Mouse (Mus musculus) gastrocnemius, adult 2 months (tissue): ENCODE data around the gene Trak2. TPM values are rescaled to one million over a fixed set of nuclear protein-coding genes. Genes with fewer than 3 reads are reported as not detected.
"Not testable (repeated sequence)": the region's sequence is repeated elsewhere in the genome, so short reads cannot be mapped to it uniquely, and the experiment has no call there.

Experiments used
- DNase-seq: peaks from one replicate; pipeline ENCODE4 v3.0.0; 2022
- H3K27ac ChIP-seq: fragments of 200-600 bp; 2 replicates; pipeline ENCODE4 v1.8.1; 2022; ENCODE audit warnings: mild to moderate bottlenecking
- H3K4me3 ChIP-seq: fragments of 200-600 bp; 2 replicates; pipeline ENCODE4 v1.8.1; 2022; ENCODE audit warnings: mild to moderate bottlenecking, moderate library complexity
- CTCF ChIP-seq: fragments of 200-600 bp; IDR thresholded peaks from 2 replicates; pipeline ENCODE4 v1.8.1; 2022; ENCODE audit warnings: antibody characterized with exemption, mild to moderate bottlenecking, moderate library complexity
- intact Hi-C: fragments of 180-260 bp; cut with DNase I; formaldehyde crosslinking; loops from one replicate; pipeline ENCODE4 v1.15.1; 2025
- total RNA-seq, 2 experiments: library from RNA; stranded (reverse); gene quantifications; 2 replicates each; pipeline ENCODE4 v1.2.3; 2021

The Trak2 gene
- total RNA-seq, 2 experiments from 2014 or later, result 72.9 to 83.5 TPM

DNA sequence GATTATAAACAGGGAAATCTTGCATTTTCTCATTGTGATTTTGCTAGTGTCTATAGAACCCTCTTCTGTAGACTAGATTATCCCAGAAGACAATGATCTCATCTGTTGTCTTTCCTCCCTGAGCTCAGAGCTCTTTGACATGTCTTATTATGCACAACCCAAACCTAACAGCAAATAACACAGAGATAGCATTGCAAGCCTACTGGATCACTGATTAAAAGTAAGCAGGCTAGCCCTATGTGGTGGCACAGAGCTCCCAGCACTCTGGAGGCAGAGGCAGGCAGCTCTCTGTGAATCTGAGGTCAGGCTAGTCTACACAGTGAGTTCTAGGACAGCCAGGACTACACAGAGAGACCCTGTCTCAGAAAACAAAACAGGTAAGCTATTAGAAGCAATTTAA lies 10.4 kb downstream of the Trak2 start:
- DNase-seq, result no peak
- intact Hi-C loops, result no loop called here
- Histone ChIP-seq H3K27ac (peak overlapping the region; percentile 77; the same call in 1 of the 2 replicates), H3K4me3 (no peak overlapping the region)
- TF ChIP-seq CTCF, result no peak

GRCm38 (mm10) chr1:58962418-58962817 lies 10.8 kb downstream of the Trak2 start:
- no peak for DNase-seq
- peak overlapping the region; percentile 77; the same call in 1 of the 2 replicates for H3K27ac ChIP-seq
- TF ChIP-seq CTCF, result no peak
- intact Hi-C loops, result no loop called here
- no peak overlapping the region for H3K4me3 ChIP-seq

- H3K27ac ChIP-seq, result peak overlapping the region; percentile 77
- H3K4me3 ChIP-seq, result peak overlapping the region; percentile 4; the same call in 1 of the 2 replicates
Measured at GRCm38 (mm10) chr1:58961152-58961893, 11.9 kb downstream of the Trak2 start.

DNA sequence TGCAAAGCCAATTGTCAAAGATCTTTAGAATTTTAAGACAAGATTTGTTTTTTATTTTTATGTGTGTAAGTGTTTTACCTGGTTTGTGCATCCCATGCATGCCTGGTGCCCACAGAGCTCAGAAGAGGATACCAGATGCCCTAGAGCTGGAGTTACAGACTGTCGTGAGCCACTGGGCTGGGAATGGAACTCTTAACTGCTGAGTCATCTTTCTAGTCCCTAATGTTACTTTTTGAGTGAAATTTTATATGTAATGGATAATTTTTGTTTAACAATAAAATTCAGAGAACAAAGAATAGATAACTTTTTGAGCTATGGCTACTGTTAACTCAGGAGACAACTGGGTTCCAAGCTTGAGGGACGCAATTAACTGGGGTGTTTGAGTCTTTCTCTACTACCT lies 13.5 kb downstream of the Trak2 start:
- no peak for TF ChIP-seq CTCF
- intact Hi-C loops, result no loop called here
- no peak for DNase-seq
- H3K27ac ChIP-seq, result no peak overlapping the region
- no peak overlapping the region for H3K4me3 ChIP-seq

More at GRCm38 (mm10) chr1:58961152-58961893, 11.9 kb downstream of the Trak2 start:
- intact Hi-C loops, result no loop called here
- DNase-seq, result no peak
- TF ChIP-seq CTCF, result no peak

DNA sequence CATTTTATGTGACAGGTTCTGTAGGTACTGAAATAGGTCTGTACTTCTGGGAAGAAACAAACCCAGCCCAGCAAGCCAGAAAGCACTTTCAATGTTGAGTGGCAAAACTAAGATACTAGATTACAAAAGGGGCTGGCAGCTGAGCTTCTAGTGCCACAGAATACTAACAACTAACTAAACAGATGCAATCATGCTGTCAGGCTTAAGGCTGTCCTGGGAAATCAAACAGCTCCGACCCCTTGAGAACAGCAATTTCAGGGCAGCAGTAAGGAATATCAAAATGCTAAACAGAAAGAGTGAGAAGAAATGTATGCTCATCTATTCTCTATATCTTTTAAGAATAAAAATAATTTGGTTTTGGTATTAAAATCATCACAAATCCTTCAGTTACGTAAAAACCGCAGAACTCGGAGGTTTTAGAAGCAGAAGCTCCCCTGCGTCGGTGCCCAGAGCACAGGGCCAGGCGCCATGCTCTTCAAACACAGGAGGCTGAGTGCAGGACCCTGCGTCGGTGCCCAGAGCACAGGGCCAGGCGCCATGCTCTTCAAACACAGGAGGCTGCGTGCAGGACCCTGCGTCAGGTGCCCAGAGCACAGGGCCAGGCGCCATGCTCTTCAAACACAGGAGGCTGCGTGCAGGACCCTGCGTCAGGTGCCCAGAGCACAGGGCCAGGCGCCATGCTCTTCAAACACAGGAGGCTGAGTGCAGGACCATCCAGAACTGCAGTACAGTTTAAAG lies 14.3 kb downstream of the Trak2 start:
- not testable (repeated sequence) for H3K4me3 ChIP-seq, DNase-seq
- H3K27ac ChIP-seq, result peak overlapping the region; percentile 82
- intact Hi-C loops, result loop anchor here (1.0 kb wide), 1 partner anchor 14 kb away; the partner anchor contains the start of genes Stradb and Trak2

DNA sequence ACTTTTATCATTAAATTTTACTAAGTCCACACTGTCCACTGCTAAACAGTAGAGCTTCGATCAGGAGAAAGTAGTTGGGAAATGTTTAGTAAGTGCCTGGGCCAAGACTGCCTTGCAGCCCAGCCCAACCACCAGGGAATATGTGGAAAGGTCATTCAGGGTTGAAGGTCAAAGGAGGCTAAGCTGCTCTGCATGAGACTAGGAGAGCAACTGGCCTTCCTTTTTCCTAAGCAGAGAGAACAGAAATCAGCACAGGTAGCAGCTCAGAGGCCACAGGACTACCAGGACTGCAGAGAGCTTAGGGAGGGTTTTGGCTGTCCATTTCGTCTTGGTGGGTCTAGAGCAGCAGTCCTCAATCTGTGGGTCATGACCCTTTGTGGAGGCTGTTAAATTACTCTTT lies 15.3 kb downstream of the Trak2 start:
- H3K27ac ChIP-seq, result peak overlapping the region; percentile 82
- TF ChIP-seq CTCF, result no peak
- intact Hi-C loops, result loop anchor here (1.0 kb wide), 1 partner anchor 15 kb away; the partner anchor contains the start of genes Stradb and Trak2

GRCm38 (mm10) chr1:58956229-58956628 lies 17.0 kb downstream of the Trak2 start:
- Histone ChIP-seq H3K4me3 (no peak overlapping the region), H3K27ac (peak overlapping the region; percentile 82)
- no peak for DNase-seq
- intact Hi-C loops, result no loop called here
- TF ChIP-seq CTCF, result no peak

More for the DNA sequence above, 15.3 kb downstream of the Trak2 start:
- DNase-seq, result peak; percentile 50
- no peak overlapping the region; the same call in 1 of the 2 replicates for H3K4me3 ChIP-seq

GRCm38 (mm10) chr1:58955716-58956115 lies 17.5 kb downstream of the Trak2 start:
- Histone ChIP-seq H3K4me3 (no peak overlapping the region), H3K27ac (peak overlapping the region; percentile 82; the same call in 1 of the 2 replicates)
- DNase-seq, result no peak
- intact Hi-C loops, result no loop called here
- TF ChIP-seq CTCF, result no peak

DNA sequence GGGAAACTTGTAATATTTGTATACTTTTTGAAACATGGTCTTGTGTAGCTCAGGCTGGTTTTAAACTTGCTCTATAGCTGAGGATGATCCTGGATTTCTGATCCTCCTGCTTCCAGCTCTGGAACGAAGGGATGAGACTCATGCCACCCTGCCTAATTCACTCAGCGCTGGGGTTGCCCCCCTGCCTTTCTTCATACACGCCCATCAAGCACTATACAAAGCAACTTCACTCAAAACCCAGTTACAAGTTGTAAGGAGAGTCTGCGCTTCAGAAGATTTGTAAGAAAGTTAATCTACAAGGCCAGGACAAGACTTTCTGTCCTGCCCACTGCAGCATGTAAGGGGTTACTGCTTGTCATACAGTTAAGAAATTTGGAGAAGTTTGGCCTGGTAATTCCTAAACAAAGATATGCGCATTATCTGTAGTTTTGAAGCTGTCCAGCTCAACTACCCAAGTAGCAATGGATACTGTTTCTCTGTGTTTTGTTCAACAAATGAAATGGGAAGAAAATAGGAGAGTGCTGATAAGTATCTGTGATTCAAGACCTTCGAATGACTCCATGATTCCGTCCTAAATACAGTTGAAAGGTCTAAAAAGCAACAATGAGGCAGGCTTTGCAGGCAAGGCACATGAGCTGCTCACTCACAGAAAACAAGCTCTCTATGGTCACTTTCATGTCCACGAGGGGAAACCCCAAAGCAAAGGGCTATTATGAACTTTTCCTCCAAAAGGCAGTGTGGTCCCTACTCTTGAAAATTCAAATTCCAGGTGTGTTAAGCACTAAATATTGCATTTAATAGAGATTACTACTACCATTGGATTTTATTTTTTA lies 18.4 kb downstream of the Trak2 start:
- Histone ChIP-seq H3K27ac (peak overlapping the region; percentile 21), H3K4me3 (no peak overlapping the region)
- DNase-seq, result no peak
- intact Hi-C loops, result no loop called here
- no peak for TF ChIP-seq CTCF

- Histone ChIP-seq H3K27ac (peak overlapping the region; percentile 71), H3K4me3 (no peak overlapping the region)
- intact Hi-C loops, result no loop called here
- TF ChIP-seq CTCF, result no peak
- no peak for DNase-seq
Measured at GRCm38 (mm10) chr1:58953686-58954434, 19.4 kb downstream of the Trak2 start.

DNA sequence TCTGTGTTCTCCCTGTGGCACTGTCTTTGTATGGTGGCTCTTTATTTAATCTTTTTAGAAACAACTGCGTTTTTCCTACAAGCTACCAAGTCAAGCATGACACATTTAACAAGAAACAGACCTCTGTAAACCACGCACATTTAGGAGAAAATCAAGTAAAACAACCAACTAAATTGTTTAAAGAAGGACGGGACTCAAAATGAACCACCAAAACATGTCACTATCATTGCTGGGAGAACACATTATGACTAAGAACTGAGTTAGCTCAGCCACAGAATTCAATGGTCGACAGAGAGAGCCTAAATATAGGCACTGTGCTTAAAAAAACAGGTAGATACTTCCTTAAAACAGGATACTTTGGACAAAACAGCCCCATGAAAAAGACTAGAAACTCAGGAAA lies 20.2 kb downstream of the Trak2 start:
- DNase-seq, result no peak
- Histone ChIP-seq H3K27ac (peak overlapping the region; percentile 71; the same call in 1 of the 2 replicates), H3K4me3 (no peak overlapping the region)
- intact Hi-C loops, result no loop called here
- TF ChIP-seq CTCF, result no peak

DNA sequence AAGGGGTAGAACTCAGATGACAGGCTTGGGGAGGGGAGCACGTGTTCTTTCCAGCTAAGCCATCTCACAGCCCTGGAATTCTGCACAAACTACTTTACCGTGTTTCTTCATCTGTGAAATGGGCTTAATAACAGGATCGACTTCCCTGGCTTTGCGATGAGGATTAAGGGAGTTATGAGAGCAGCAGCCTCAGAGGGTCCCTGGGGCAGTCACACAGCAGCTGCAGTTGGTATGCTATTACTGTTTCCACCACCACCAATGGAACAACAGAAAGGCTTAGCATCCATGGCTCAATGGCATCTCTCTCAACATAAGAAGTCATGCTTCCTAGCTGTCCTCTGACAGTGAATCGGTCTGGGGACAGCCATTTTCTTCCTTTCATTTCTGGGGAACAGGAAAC lies 20.7 kb downstream of the Trak2 start:
- intact Hi-C loops, result no loop called here
- H3K4me3 ChIP-seq, result no peak overlapping the region
- H3K27ac ChIP-seq, result peak overlapping the region; percentile 71
- no peak for TF ChIP-seq CTCF
- DNase-seq, result no peak
